Mouse (Mus musculus) brain, embryonic 18.5 days (tissue): ENCODE results near the gene Gm28043.

ENCODE experiments used
- DNase-seq: peaks from one replicate; pipeline ENCODE4 v3.0.0-alpha.2; 2012; ENCODE audit warnings: low read depth, low spot score

Gm28043 gene

GRCm38 (mm10) chr17:29679038-29679767 is 64.5 kb downstream of the Gm28043 start:
- DNase-seq = no peak

- no peak for DNase-seq
Measured at GRCm38 (mm10) chr17:29680174-29680573, 65.5 kb downstream of the Gm28043 start.

DNA sequence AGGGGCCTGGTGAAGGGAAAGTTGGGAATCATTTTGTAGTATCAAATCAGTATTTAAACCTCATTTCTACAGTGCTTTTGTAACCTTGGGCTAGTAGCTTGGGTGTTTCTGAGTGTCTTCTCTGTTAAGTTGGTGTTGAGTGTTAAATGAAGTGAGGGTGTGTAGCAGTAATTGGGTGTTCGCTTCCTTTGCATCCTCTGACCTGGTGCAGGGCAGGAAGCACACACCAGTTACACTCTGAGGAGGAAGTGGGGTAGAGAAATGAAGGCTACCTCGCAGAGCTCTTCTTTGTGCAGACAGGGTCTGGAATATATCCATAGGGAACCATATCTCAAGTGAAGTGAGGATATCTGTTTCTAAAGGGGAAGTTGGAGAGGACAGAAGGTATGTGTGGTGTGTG is 66.2 kb downstream of the Gm28043 start:
- DNase-seq = no peak

- no peak for DNase-seq
Measured at GRCm38 (mm10) chr17:29681669-29682068, 67.0 kb downstream of the Gm28043 start.

DNA sequence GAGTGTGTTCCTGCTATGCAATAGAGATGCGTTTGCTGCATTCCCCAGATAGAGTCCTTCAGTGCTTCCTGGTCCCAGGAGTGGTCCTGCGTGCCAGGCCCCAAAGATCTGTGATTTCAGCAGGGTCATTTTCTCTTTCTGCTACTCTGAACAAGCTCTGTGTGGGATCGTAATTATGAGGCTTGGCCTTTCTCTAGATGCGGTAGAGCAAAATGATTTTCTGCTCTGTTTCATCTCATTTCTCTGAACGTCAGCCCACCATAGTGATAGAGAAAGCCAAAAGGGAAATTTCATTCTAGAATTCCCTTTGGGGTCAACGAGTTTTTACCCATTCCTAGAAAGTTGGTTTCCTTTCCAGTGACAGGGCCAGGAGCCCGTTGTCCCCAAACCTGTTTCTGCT is 67.6 kb downstream of the Gm28043 start:
- no peak for DNase-seq

DNA sequence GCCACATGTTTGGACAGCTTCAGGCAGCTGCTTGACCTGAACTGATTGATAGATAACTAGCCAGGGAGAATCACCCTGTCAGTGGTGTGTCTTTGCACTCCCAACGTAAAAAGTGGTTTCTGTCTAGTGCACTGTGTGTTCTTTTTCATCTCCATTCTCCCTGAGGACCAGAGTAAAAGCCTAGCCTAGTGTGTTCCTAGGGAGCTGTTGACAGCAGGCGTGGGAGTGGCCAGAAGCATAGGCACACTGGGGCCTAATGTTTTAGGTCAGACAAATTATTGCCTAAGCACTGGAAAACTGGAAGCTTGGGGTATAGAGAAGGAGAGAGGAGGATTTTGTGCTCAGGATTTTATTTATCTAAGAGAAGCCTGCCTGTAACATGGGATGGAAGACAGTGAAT is 68.5 kb downstream of the Gm28043 start:
- no peak for DNase-seq

GRCm38 (mm10) chr17:29684275-29684674 is 69.6 kb downstream of the Gm28043 start:
- DNase-seq = no peak

- no peak for DNase-seq
Measured at GRCm38 (mm10) chr17:29686771-29687170, 72.1 kb downstream of the Gm28043 start.

DNA sequence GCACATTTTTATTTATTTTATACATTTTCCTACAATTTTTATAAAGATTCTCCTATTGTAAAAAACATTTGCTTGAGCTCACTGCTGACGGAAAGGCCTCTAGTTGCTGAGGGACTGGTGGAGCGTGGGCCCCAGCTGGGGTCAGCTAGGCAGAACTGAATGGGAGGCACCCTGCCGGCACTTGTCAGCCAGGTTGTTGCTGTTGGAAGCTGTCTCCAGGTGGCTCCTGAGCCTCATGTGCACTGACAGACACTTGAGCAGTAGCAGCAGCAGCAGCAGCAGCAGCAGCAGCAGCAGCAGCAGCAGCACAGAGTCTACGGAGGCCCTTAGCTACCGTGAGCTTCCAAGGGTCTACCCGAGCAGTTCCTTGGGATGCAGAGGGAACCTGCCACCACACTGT is 72.7 kb downstream of the Gm28043 start:
- DNase-seq = no peak

GRCm38 (mm10) chr17:29688610-29689009 is 73.9 kb downstream of the Gm28043 start:
- DNase-seq = no peak

DNA sequence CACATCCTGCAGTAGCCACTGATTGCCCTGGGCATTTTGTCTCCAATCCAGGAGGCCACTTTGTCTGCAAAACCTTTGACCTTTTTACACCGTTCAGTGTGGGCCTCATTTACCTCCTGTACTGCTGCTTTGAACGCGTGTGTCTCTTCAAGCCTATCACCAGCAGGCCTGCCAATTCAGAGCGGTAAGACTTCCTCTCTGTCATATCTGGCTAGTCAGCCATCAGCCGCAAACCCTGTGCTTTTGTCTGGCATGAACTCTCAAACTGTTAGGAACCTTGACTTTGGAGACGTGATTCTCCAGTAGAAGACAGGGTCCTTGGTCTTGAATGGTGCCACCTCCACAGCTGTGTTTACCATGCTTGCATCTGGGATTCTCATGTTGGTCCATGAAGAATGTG is 75.6 kb downstream of the Gm28043 start:
- no peak for DNase-seq

GRCm38 (mm10) chr17:29692827-29693226 is 78.2 kb downstream of the Gm28043 start:
- no peak for DNase-seq

DNA sequence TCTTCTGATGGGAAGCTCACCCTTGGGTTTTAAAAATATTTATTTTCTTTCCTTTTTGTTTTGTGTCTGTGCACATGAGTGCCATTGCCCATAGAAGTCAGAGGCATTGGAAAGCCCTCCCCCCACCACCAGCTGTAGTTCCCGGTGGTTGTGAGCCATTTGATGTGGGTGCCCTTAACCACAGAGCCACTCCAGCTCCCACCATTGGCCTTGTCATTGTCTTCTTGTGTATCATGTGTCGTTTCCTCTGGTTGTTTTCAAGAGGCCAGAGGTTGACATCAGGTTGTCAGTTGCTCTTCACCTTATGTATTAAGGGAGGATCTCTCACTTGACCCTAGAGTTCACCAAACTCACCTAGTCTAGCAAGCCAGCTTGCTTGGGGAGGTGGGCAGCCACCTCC is 78.9 kb downstream of the Gm28043 start:
- no peak for DNase-seq

DNA sequence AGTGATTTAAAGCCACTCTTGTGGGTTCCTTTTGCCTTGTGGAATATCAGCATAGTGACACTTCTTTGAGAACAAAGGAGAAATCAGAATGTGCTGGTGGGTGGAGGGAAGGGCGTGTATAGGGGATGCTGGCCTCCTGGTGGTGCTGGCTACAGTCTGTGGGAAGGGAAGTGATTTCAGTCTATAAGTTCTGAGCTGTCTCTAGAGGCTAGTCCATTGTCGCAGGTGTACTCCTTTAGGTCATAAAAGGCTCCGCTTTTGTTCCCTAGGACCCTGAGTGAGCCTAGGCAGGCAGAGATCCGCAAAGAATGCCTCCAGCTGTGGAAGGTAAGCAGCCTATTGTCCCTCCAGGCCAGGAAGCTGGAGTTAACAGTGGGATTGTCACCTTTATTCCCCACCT is 79.8 kb downstream of the Gm28043 start:
- DNase-seq = no peak

GRCm38 (mm10) chr17:29696940-29697339 is 82.3 kb downstream of the Gm28043 start:
- DNase-seq = no peak

GRCm38 (mm10) chr17:29698421-29698820 is 83.7 kb downstream of the Gm28043 start:
- no peak for DNase-seq

- no peak for DNase-seq
Measured at GRCm38 (mm10) chr17:29700573-29700972, 85.9 kb downstream of the Gm28043 start.

DNA sequence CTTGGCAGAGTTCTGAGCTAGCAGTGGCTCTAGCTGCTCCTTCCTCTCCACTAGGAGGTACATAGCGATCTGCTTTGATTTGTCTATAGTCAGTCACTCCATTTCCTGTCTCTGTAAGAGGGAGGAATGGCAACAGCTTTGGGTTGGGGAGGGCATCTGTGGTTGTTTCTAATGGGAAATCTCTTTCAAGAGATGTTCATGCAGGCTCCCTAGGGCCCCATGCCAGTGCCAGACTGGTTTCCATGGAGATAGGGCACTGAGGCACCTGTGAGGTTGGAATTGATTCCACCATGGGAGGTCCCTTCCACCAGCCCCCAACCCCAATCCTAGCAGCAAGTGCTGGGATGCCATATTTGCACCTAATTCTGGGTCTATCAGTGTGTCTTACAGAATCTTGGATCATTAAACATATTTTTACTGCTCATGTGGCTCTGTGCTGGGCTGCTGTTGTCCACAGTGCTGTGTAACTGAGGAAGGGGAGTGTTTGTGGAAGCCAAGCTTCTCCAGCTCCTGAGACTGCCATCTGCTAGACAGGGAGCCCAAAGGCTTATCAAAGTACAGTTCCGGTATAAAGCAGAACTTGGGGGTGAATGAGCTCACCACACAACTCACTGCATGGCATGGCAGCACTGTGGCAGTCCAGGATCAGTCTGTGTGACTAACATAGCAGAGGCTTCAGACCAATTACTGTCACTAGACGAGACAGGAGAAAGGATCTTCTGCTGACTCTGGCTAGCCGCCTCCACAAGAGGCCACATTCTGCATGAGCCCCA is 88.4 kb downstream of the Gm28043 start:
- no peak for DNase-seq

DNA sequence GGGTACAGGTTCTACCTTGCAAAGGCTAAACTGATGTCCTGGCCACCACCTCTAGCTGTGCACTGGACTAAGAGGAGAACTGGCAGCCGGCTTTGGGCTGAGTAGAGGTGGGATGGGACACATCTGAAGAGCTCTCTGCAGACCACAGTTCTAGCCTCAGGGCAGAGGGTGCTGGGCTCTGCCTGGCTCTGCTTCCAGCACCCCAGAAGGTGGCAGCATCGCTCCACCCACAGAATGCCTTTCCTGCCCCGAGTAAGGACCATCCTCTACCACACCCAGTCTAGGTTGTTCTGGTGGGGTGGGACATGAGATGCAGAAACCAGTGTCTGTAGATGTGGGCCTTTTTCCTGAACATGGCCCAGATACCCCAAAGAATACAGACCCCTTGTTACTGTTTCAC is 90.1 kb downstream of the Gm28043 start:
- no peak for DNase-seq

- no peak for DNase-seq
Measured at GRCm38 (mm10) chr17:29705881-29706280, 91.2 kb downstream of the Gm28043 start.

GRCm38 (mm10) chr17:29706981-29707545 is 92.4 kb downstream of the Gm28043 start:
- DNase-seq = no peak

DNA sequence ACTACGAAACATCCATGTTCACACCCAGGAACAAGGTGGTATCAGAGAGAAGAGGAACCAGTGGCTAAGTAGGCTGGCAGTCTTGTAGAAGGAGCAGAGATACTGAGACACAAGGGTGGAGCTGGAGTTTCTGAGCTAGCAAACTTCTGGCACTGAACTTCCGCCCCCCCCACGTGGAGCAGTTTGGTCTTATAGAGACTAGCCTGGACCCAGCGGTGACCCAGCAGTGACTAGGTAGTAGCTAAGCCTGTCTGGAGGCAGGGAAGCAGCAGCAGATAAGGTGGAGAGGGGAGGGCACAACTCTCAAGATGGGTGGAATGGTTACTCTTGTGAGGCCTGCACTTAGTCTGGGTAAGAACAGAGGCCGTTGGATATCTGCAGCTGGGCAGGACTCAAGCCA is 94.1 kb downstream of the Gm28043 start:
- no peak for DNase-seq

DNA sequence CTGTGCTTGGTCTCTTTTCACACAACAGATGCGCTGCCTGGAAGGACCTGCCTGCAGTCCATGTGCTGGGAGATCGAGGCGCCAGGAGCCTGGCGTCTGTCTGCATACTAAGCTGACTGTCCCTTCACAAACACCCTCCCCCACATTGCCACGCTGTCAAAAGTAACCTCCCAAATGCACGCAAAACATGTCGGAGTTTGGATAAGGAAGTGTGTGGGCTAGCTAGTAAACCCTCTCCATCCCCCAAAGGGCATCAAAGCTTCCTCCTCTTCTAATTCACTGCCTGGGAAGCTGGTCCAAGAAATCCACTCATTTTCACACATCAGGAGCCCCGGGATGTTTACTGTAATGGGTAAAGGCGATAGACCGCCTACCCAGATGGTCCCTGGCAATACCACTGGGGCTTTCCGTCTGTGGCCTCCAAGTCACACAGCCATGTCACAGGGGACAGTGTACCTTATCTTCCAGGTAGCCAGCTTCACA is 95.9 kb downstream of the Gm28043 start:
- no peak for DNase-seq
